Mouse (Mus musculus) forebrain, embryonic 16.5 days (tissue): Measurements from ENCODE around the gene Nrn1l. TPM values are rescaled to one million over a fixed set of nuclear protein-coding genes. Genes with fewer than 3 reads are reported as not detected.
A peak's percentile ranks its signal among the peaks of the same experiment; 100 is the strongest.

ENCODE experiments used
- ATAC-seq: fragments of 200-750 bp; cut with Nextera tagmentation; 2 replicates; pipeline ENCODE4 v1.8.0; 2017; ENCODE audit warnings: mild to moderate bottlenecking, moderate library complexity
- H3K27ac ChIP-seq: fragments of 300-500 bp; sonication (generic); 2 replicates; pipeline ENCODE4 v1.5.1; 2014; ENCODE audit warnings: low read length, control low read depth
- H3K27me3 ChIP-seq: fragments of 300-500 bp; sonication (generic); replicated peaks from 2 replicates; pipeline ENCODE4 v1.6.1; 2014; ENCODE audit warnings: low read length; ENCODE audit not compliant: control insufficient read depth, insufficient read depth
- H3K36me3 ChIP-seq: fragments of 300-500 bp; sonication (generic); 2 replicates; pipeline ENCODE4 v1.6.1; 2014; ENCODE audit not compliant: control insufficient read depth, insufficient read depth
- H3K4me1 ChIP-seq: fragments of 300-500 bp; sonication (generic); replicated peaks from 2 replicates; pipeline ENCODE4 v1.6.1; 2014; ENCODE audit warnings: low read length; ENCODE audit not compliant: control insufficient read depth, insufficient read depth
- H3K4me2 ChIP-seq: fragments of 300-500 bp; sonication (generic); 2 replicates; pipeline ENCODE4 v1.6.1; 2014; ENCODE audit warnings: mild to moderate bottlenecking, low read length, control low read depth
- H3K4me3 ChIP-seq: fragments of 300-500 bp; sonication (generic); replicated peaks from 2 replicates; pipeline ENCODE4 v1.5.1; 2014; ENCODE audit warnings: mild to moderate bottlenecking, low read length, control low read depth
- H3K9ac ChIP-seq: fragments of 300-500 bp; sonication (generic); replicated peaks from 2 replicates; pipeline ENCODE4 v1.6.1; 2014; ENCODE audit warnings: low read depth, low read length, control low read depth
- H3K9me3 ChIP-seq: fragments of 300-500 bp; sonication (generic); 2 replicates; pipeline ENCODE4 v1.6.1; 2016; ENCODE audit warnings: low read length; ENCODE audit not compliant: control insufficient read depth
- WGBS: fragments of 180-500 bp; shearing (Covaris S2); extraction: QIAGEN DNeasy Blood & Tissue Kit; methylation state at CpG from one replicate; pipeline ENCODE4 v1.1.7; 2014; 5-methylcytosine and 5-hydroxymethylcytosine counted together
- polyA plus RNA-seq: library from polyadenylated mRNA; unstranded; fragments of >200 nt; fragmentation: Nextera tagmentation; extraction: Ambion mirVana; gene quantifications from 2 replicates; pipeline ENCODE4 v1.2.1, GENCODE M21; 2015

Gene Nrn1l
- polyA plus RNA-seq, 1 experiment from 2014 or later: 0.51 TPM

- no peak for ATAC-seq
- H3K4me2 ChIP-seq: peak within 1 kb of the TSS; percentile 99
- H3K27ac ChIP-seq: peak within 1 kb of the TSS; percentile 82
- H3K9ac ChIP-seq: peak within 1 kb of the TSS; percentile 91
- H3K4me1 ChIP-seq: peaks cover 11% of the 10 kb centered on the region
- 38% methylated on average over 4 of the region's 4 CpGs for WGBS
- H3K4me3 ChIP-seq: peak within 1 kb of the TSS; percentile 68
- no peaks in the 10 kb centered on the region for H3K36me3 ChIP-seq
- H3K9me3 ChIP-seq: no peaks in the 10 kb centered on the region
- no peaks in the 10 kb centered on the region for H3K27me3 ChIP-seq
Measured at GRCm38 (mm10) chr8:105938306-105938669, 44.9 kb downstream of the Nrn1l start, which contains the start of gene Psmb10. Gene Psmb10 (minus strand): TSS chr8:105938444.

DNA sequence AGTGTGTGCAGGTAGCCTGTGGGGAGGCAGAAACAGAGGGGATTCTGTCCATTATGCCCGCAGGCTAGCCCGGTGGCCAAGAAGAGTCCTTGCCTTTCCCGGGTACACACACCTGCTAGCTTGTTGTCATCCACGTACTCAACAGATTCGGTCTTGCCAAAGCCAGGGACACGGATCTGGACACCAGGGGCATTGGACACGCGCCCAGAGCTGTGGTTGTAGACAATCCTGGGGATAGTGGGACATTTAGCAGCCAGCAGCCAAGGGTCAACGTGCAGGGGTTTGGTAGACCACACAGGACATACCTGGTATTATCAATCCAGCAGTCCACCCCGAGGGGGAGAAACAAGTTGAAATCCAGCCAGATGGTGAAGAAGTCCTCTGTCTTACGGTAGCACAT lies 48.7 kb downstream of the Nrn1l start:
- H3K27ac ChIP-seq: no peak overlapping the region
- no peak overlapping the region for H3K9ac ChIP-seq
- no peaks in the 10 kb centered on the region for H3K9me3 ChIP-seq
- 91% methylated on average over 11 of the region's 11 CpGs for WGBS
- H3K4me2 ChIP-seq: no peak overlapping the region
- no peak for ATAC-seq
- H3K4me3 ChIP-seq: no peak overlapping the region
- no peaks in the 10 kb centered on the region for H3K36me3 ChIP-seq
- peaks cover 7% of the 10 kb centered on the region for H3K4me1 ChIP-seq
- no peaks in the 10 kb centered on the region for H3K27me3 ChIP-seq

DNA sequence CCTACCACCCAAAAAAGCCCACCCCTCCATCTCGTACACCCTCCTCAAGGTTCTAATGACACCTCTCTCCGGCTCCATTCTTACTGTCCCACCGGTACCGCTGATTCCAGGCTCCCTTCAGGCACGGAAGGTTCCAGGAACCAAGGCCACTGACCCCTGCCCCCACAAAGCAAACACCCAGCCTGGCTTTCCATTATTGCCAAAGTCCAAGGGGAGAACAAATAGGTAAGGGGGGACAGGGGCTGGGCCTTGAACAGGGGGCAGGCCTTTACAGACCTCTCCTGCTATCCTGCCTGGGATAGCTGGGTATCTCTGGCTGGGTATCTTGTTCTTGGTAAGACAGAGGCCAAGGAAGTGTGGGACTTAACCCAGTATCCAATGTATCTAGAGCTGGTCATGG lies 49.2 kb downstream of the Nrn1l start:
- no peak overlapping the region for H3K9ac ChIP-seq
- no peak overlapping the region for H3K27ac ChIP-seq
- peaks cover 7% of the 10 kb centered on the region for H3K4me1 ChIP-seq
- H3K36me3 ChIP-seq: no peaks in the 10 kb centered on the region
- ATAC-seq: no peak
- H3K27me3 ChIP-seq: no peaks in the 10 kb centered on the region
- H3K4me2 ChIP-seq: no peak overlapping the region
- H3K9me3 ChIP-seq: no peaks in the 10 kb centered on the region
- H3K4me3 ChIP-seq: no peak overlapping the region
- whole genome bisulfite sequencing: 92% methylated on average over 5 of the region's 5 CpGs

DNA sequence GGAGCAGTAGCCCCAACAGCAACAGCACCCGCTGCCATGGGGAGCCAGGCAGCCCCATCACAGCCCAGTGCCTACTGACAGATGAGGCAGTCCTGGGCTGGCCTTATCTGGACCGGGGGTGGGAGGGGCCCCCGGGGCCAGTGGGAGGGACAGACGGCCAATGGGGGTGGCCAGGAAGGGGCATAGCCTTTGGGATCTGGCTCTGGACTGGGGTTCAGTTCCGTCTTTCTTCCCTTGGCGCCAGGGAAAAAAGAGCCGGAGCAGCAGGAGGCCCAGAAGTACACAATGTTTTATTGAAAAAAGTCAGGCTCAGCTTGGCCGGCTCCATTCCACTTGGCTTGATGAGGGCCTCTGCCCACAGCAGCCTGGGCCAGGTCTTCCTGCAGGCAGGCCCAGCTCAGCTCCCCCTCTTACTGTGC lies 50.0 kb downstream of the Nrn1l start, which contains the start of gene Lcat:
Gene Lcat, minus strand, starts transcription at position 62 of the 419 bp plus-strand sequence.
- Histone ChIP-seq H3K36me3 (no peaks in the 10 kb centered on the region), H3K9ac (no peak within 1 kb of the TSS), H3K4me3 (no peak within 1 kb of the TSS), H3K27me3 (no peaks in the 10 kb centered on the region), H3K9me3 (no peaks in the 10 kb centered on the region), H3K4me2 (no peak within 1 kb of the TSS), H3K4me1 (peaks cover under 1% of the 10 kb centered on the region), H3K27ac (no peak within 1 kb of the TSS)
- peak; percentile 54; the same call in 1 of the 2 replicates for ATAC-seq
- 35% methylated on average over 8 of the region's 8 CpGs for WGBS

Other genes with a start within 250 kb of the Nrn1l start
- 9.5 and 12.7 TPM in 2 replicates for gene Carmil2, start 207.3 kb upstream of the Nrn1l start, polyA plus RNA-seq
- gene Acd, start 192.5 kb upstream of the Nrn1l start, polyA plus RNA-seq: 105 and 106 TPM in 2 replicates
- gene Pard6a, start 192.4 kb upstream of the Nrn1l start, polyA plus RNA-seq: 45.4 and 50.0 TPM in 2 replicates
- 0.22 and 0.32 TPM in 2 replicates for gene 4933405L10Rik, start 185.9 kb upstream of the Nrn1l start, polyA plus RNA-seq
- gene Enkd1, start 185.4 kb upstream of the Nrn1l start, polyA plus RNA-seq: 16.3 and 19.6 TPM in 2 replicates
- gene Gfod2, start 134.9 kb upstream of the Nrn1l start, polyA plus RNA-seq: 74.2 and 83.3 TPM in 2 replicates
- 11.3 and 13.1 TPM in 2 replicates for gene Ranbp10, start 66.2 kb upstream of the Nrn1l start, polyA plus RNA-seq
- 0.67 and 0.93 TPM in 2 replicates for gene Tsnaxip1, start 65.8 kb upstream of the Nrn1l start, polyA plus RNA-seq
- 66.0 and 69.8 TPM in 2 replicates for gene Cenpt, start 40.3 kb upstream of the Nrn1l start, polyA plus RNA-seq
- gene Thap11, start 38.4 kb upstream of the Nrn1l start, polyA plus RNA-seq: 63.8 and 69.2 TPM in 2 replicates
- 172 and 176 TPM in 2 replicates for gene Nutf2, start 33.0 kb upstream of the Nrn1l start, polyA plus RNA-seq
- gene Edc4, start 12.7 kb upstream of the Nrn1l start, polyA plus RNA-seq: 59.8 and 65.1 TPM in 2 replicates
- gene Pskh1, start 6.9 kb downstream of the Nrn1l start, polyA plus RNA-seq: 10.5 and 10.7 TPM in 2 replicates
- 1.9 and 2.6 TPM in 2 replicates for gene Ctrl, start 40.3 kb downstream of the Nrn1l start, polyA plus RNA-seq
- 30.5 and 44.8 TPM in 2 replicates for gene Psmb10, start 44.9 kb downstream of the Nrn1l start, polyA plus RNA-seq
- gene Lcat, start 49.8 kb downstream of the Nrn1l start, polyA plus RNA-seq: 0.67 and 0.84 TPM in 2 replicates
- 12.5 and 13.9 TPM in 2 replicates for gene Slc12a4, start 72.5 kb downstream of the Nrn1l start, polyA plus RNA-seq
- not detected in 2 replicates for gene Dpep3, start 85.9 kb downstream of the Nrn1l start, polyA plus RNA-seq
- gene Dus2, start 97.8 kb downstream of the Nrn1l start, polyA plus RNA-seq: 22.3 and 25.8 TPM in 2 replicates
- gene Dpep2nb, start 112.4 kb downstream of the Nrn1l start, polyA plus RNA-seq: not detected in 2 replicates
- 20.3 and 22.8 TPM in 2 replicates for gene Ddx28, start 118.3 kb downstream of the Nrn1l start, polyA plus RNA-seq
- 3.2 and 5.3 TPM in 2 replicates for gene Nfatc3, start 165.3 kb downstream of the Nrn1l start, polyA plus RNA-seq
- gene Esrp2, start 243.4 kb downstream of the Nrn1l start, polyA plus RNA-seq: 0.37 and 0.42 TPM in 2 replicates